Mouse (Mus musculus): ENCODE measurements around the gene Efr3b. TPM values are rescaled to one million over a fixed set of nuclear protein-coding genes. Genes with fewer than 3 reads are reported as not detected.

The Efr3b gene
- polyA plus RNA-seq, 1 experiment: 70.3 TPM

- no peak overlapping the region for H3K27ac ChIP-seq (ENCODE audit: insufficient read depth, low read length)
- TF ChIP-seq POLR2A (IDR thresholded peaks at IDR 0.05; ENCODE audit: extremely low read depth, insufficient read depth, low read length) (no peak), CTCF (IDR thresholded peaks at IDR 0.05; ENCODE audit: extremely low read depth, insufficient read depth, low read length) (no peak)
- no peak overlapping the region for H3K4me3 ChIP-seq (ENCODE audit: insufficient read depth, low read length)
- H3K4me1 ChIP-seq (ENCODE audit: control insufficient read depth, insufficient read depth, low read length): peaks cover 6% of the 10 kb centered on the region
These were observed 22.4 kb downstream of the Efr3b start for GRCm38 (mm10) chr12:4016321-4016720.

- TF ChIP-seq POLR2A (IDR thresholded peaks at IDR 0.05; ENCODE audit: extremely low read depth, insufficient read depth, low read length): no peak
- no peak for TF ChIP-seq CTCF (IDR thresholded peaks at IDR 0.05; ENCODE audit: extremely low read depth, insufficient read depth, low read length)
- H3K4me3 ChIP-seq (ENCODE audit: insufficient read depth, low read length): no peak overlapping the region
- no peak overlapping the region for H3K27ac ChIP-seq (ENCODE audit: insufficient read depth, low read length)
- H3K4me1 ChIP-seq (ENCODE audit: control insufficient read depth, insufficient read depth, low read length): peaks cover 6% of the 10 kb centered on the region
These were observed 23.0 kb downstream of the Efr3b start for GRCm38 (mm10) chr12:4015741-4016140.

- TF ChIP-seq POLR2A (IDR thresholded peaks at IDR 0.05; ENCODE audit: extremely low read depth, insufficient read depth, low read length): no peak
- no peak for TF ChIP-seq CTCF (IDR thresholded peaks at IDR 0.05; ENCODE audit: extremely low read depth, insufficient read depth, low read length)
- peaks cover 5% of the 10 kb centered on the region for H3K4me1 ChIP-seq (ENCODE audit: control insufficient read depth, insufficient read depth, low read length)
- no peak overlapping the region for H3K27ac ChIP-seq (ENCODE audit: insufficient read depth, low read length)
- no peak overlapping the region for H3K4me3 ChIP-seq (ENCODE audit: insufficient read depth, low read length)
These were observed 23.5 kb downstream of the Efr3b start for GRCm38 (mm10) chr12:4015255-4015654.

GRCm38 (mm10) chr12:4011715-4012114, 27.0 kb downstream of the Efr3b start:
- 0 out of 2 replicates have a peak overlapping the region, but pooled peaks have one; percentile 16 for H3K27ac ChIP-seq (ENCODE audit: insufficient read depth, low read length)
- no peak overlapping the region for H3K4me3 ChIP-seq (ENCODE audit: insufficient read depth, low read length)
- peaks cover 15% of the 10 kb centered on the region for H3K4me1 ChIP-seq (ENCODE audit: control insufficient read depth, insufficient read depth, low read length)
- TF ChIP-seq POLR2A (IDR thresholded peaks at IDR 0.05; ENCODE audit: extremely low read depth, insufficient read depth, low read length) (no peak), CTCF (IDR thresholded peaks at IDR 0.05; ENCODE audit: extremely low read depth, insufficient read depth, low read length) (no peak)

GRCm38 (mm10) chr12:4011301-4011700, 27.4 kb downstream of the Efr3b start:
- Histone ChIP-seq H3K27ac (ENCODE audit: insufficient read depth, low read length) (0 out of 2 replicates have a peak overlapping the region, but pooled peaks have one; percentile 16), H3K4me1 (ENCODE audit: control insufficient read depth, insufficient read depth, low read length) (peaks cover 16% of the 10 kb centered on the region), H3K4me3 (ENCODE audit: insufficient read depth, low read length) (no peak overlapping the region)
- TF ChIP-seq CTCF (IDR thresholded peaks at IDR 0.05; ENCODE audit: extremely low read depth, insufficient read depth, low read length): no peak

- Histone ChIP-seq H3K4me1 (ENCODE audit: control insufficient read depth, insufficient read depth, low read length) (peaks cover 18% of the 10 kb centered on the region), H3K27ac (ENCODE audit: insufficient read depth, low read length) (peak overlapping the region; percentile 80), H3K4me3 (ENCODE audit: insufficient read depth, low read length) (no peak overlapping the region)
- TF ChIP-seq CTCF (IDR thresholded peaks at IDR 0.05; ENCODE audit: extremely low read depth, insufficient read depth, low read length): no peak
- no peak for TF ChIP-seq POLR2A (IDR thresholded peaks at IDR 0.05; ENCODE audit: extremely low read depth, insufficient read depth, low read length)
These were observed 30.0 kb downstream of the Efr3b start for GRCm38 (mm10) chr12:4008731-4009130.

GRCm38 (mm10) chr12:4007766-4008165, 30.9 kb downstream of the Efr3b start:
- Histone ChIP-seq H3K4me3 (ENCODE audit: insufficient read depth, low read length) (no peak overlapping the region), H3K27ac (ENCODE audit: insufficient read depth, low read length) (peak overlapping the region; percentile 80), H3K4me1 (ENCODE audit: control insufficient read depth, insufficient read depth, low read length) (peaks cover 18% of the 10 kb centered on the region)
- TF ChIP-seq CTCF (IDR thresholded peaks at IDR 0.05; ENCODE audit: extremely low read depth, insufficient read depth, low read length): no peak
- no peak for TF ChIP-seq POLR2A (IDR thresholded peaks at IDR 0.05; ENCODE audit: extremely low read depth, insufficient read depth, low read length)

GRCm38 (mm10) chr12:4007181-4007580, 31.5 kb downstream of the Efr3b start:
- no peak overlapping the region for H3K4me3 ChIP-seq (ENCODE audit: insufficient read depth, low read length)
- TF ChIP-seq CTCF (IDR thresholded peaks at IDR 0.05; ENCODE audit: extremely low read depth, insufficient read depth, low read length): no peak
- TF ChIP-seq POLR2A (IDR thresholded peaks at IDR 0.05; ENCODE audit: extremely low read depth, insufficient read depth, low read length): no peak

GRCm38 (mm10) chr12:4006079-4006478, 32.6 kb downstream of the Efr3b start:
- TF ChIP-seq CTCF (IDR thresholded peaks at IDR 0.05; ENCODE audit: extremely low read depth, insufficient read depth, low read length) (no peak), POLR2A (IDR thresholded peaks at IDR 0.05; ENCODE audit: extremely low read depth, insufficient read depth, low read length) (no peak)
- H3K4me1 ChIP-seq (ENCODE audit: control insufficient read depth, insufficient read depth, low read length): peaks cover 17% of the 10 kb centered on the region
- H3K27ac ChIP-seq (ENCODE audit: insufficient read depth, low read length): peak overlapping the region; percentile 80
- H3K4me3 ChIP-seq (ENCODE audit: insufficient read depth, low read length): no peak overlapping the region

More at GRCm38 (mm10) chr12:4007181-4007580, 31.5 kb downstream of the Efr3b start:
- Histone ChIP-seq H3K27ac (ENCODE audit: insufficient read depth, low read length) (peak overlapping the region; percentile 80), H3K4me1 (ENCODE audit: control insufficient read depth, insufficient read depth, low read length) (peaks cover 18% of the 10 kb centered on the region)

- Histone ChIP-seq H3K4me1 (ENCODE audit: control insufficient read depth, insufficient read depth, low read length) (peaks cover 15% of the 10 kb centered on the region), H3K4me3 (ENCODE audit: insufficient read depth, low read length) (no peak overlapping the region), H3K27ac (ENCODE audit: insufficient read depth, low read length) (peak overlapping the region; percentile 84)
- TF ChIP-seq CTCF (IDR thresholded peaks at IDR 0.05; ENCODE audit: extremely low read depth, insufficient read depth, low read length) (no peak), POLR2A (IDR thresholded peaks at IDR 0.05; ENCODE audit: extremely low read depth, insufficient read depth, low read length) (no peak)
These were observed 34.1 kb downstream of the Efr3b start for GRCm38 (mm10) chr12:4004648-4005047.
